Mouse (Mus musculus) bone marrow, adult 2 months (tissue): ENCODE data around the gene Dctn1. TPM values are rescaled to one million over a fixed set of nuclear protein-coding genes. Genes with fewer than 3 reads are reported as not detected.

Experiments
- H3K27ac ChIP-seq: fragments of 200-500 bp; 2 replicates; pipeline ENCODE4 v1.5.1; 2012; ENCODE audit warnings: low read depth, mild to moderate bottlenecking, control low read depth, inconsistent platforms, low read length; ENCODE audit not compliant: control insufficient read depth, poor library complexity, insufficient read depth
- H3K4me1 ChIP-seq: fragments of 200-500 bp; 2 replicates; pipeline ENCODE4 v1.6.1; 2011; ENCODE audit warnings: low read length; ENCODE audit not compliant: control insufficient read depth, insufficient read depth
- H3K4me3 ChIP-seq: fragments of 200-500 bp; replicated peaks from 2 replicates; pipeline ENCODE3; 2011; ENCODE audit warnings: mild to moderate bottlenecking, low read depth, low read length, control low read depth; ENCODE audit not compliant: control insufficient read depth
- CTCF ChIP-seq: fragments of 200-500 bp; IDR thresholded peaks from 2 replicates; pipeline ENCODE4 v1.5.1; 2011; ENCODE audit warnings: low read length, control low read depth; ENCODE audit not compliant: control insufficient read depth, insufficient read depth
- POLR2A ChIP-seq: fragments of 200-500 bp; IDR thresholded peaks from 2 replicates; pipeline ENCODE4 v1.6.1; 2011; ENCODE audit warnings: low read depth, mild to moderate bottlenecking, control low read depth, low read length, borderline replicate concordance; ENCODE audit not compliant: control insufficient read depth
- WGBS: fragments of 180-500 bp; shearing (Covaris S2); methylation state at CpG from one replicate; pipeline ENCODE4 v1.1.7; 2018; 5-methylcytosine and 5-hydroxymethylcytosine counted together
- polyA plus RNA-seq: library from polyadenylated mRNA; stranded (reverse); fragments of >200 nt; gene quantifications from 2 replicates; pipeline ENCODE4 v1.2.4, GENCODE M21; 2011; ENCODE audit warnings: low replicate concordance; ENCODE audit not compliant: missing spikeins, insufficient read depth, insufficient read length

Gene Dctn1
- polyA plus RNA-seq, 1 experiment = 76.8 TPM

DNA sequence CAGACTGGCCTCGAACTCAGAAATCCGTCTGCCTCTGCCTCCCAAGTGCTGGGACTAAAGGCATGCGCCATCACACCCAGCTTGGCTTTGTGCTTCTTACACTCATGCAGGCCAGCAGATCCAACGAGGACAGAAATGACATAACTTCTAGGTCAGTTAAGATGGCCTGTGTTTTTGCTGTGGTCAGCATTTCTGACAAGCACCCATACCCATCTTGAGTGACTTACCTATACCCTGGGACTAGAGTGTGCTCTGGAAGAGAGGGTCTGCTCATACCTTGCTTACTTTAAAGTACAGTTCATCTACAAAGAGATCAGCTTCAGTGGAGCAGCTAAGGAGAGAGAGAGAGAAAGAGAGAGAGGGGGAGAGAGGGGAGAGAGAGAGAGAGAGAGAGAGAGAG lies 67.6 kb downstream of the Dctn1 start:
- WGBS = 72% methylated on average over 4 of the region's 4 CpGs
- H3K27ac ChIP-seq = no peak overlapping the region
- TF ChIP-seq CTCF (no peak), POLR2A (no peak)
- H3K4me1 ChIP-seq = no peaks in the 10 kb centered on the region
- no peak overlapping the region for H3K4me3 ChIP-seq

DNA sequence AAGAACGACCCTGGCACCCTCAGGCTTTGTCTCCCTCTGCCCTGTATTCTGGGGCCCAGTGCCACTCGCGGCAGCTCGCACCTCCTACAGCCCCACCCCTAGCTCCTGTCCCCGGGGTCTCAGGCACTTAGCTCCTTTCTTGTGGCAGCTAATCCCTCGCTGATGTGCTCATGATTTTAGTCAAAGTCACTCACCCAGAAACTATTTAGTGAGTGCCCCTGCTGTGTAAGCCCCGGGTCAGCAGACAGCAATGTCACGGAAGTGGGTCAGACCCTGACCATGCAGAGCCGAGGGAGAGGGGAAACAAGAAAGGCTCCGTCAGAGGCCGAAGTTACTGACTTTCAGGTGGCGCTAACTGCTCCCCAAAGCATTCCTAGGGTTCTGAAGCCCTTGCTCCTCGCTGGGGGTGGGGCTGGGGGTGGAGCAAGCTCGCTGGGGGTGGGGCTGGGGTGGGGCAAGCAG lies 68.6 kb downstream of the Dctn1 start:
- no peak overlapping the region for H3K27ac ChIP-seq
- TF ChIP-seq CTCF = no peak
- no peak for TF ChIP-seq POLR2A
- no peaks in the 10 kb centered on the region for H3K4me1 ChIP-seq
- no peak overlapping the region for H3K4me3 ChIP-seq
- 10% methylated on average over 14 of the region's 14 CpGs for WGBS

DNA sequence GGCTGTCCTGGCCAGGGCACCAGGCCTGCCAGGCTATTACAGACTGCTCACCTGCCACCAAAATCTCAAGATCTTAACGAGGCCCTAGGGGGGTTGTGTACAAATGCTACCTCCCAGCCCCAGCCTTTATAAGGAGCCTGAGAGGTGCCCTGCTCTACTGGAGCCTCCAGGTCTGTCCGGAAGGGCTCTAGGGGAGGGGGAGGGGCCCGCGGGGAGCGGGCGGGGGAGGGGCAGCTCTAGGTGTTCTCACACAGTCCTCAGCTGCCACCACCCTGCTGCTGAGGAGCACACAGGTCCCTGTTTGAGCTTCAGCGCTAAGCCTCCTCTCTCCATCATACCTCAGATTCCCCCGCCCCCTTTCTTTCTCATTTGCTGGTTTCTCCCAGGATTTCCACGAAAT lies 71.4 kb downstream of the Dctn1 start:
- TF ChIP-seq CTCF = no peak
- no peak for TF ChIP-seq POLR2A
- no peaks in the 10 kb centered on the region for H3K4me1 ChIP-seq
- 23% methylated on average over 9 of the region's 9 CpGs for WGBS
- no peak overlapping the region for H3K27ac ChIP-seq
- H3K4me3 ChIP-seq = no peak overlapping the region

DNA sequence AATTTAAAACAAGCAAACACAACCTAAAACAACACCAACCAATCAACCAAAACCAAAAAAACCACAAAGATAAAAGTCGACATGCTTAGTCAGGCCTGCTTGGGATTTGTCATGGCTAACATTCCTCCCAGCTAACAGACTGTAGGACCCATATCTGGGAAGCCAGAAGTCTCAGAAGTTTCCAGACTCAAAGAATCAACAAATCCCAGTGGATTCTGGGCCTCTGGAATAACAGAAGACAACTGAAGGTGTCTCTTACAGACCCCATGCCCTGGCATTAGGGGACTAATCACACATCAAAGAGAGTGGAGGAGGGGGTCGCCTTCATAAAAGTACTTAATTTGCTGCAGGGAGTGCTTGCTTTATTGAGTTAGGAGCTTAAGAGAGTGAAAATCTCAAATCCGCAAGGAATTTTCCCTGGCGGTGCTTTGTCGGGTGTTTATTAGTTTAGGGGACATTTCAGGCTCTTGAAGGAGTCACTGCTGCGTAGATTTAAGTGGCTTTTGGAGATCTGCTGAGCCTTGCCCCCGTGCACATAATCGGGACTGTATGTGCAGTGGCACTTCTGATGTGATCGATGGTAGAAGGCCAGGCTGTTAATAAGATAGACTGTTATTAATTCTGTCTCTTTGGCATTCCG lies 78.8 kb downstream of the Dctn1 start:
- 74% methylated on average over 10 of the region's 10 CpGs for WGBS
- no peak for TF ChIP-seq POLR2A
- no peak for TF ChIP-seq CTCF
- H3K27ac ChIP-seq = no peak overlapping the region
- no peak overlapping the region for H3K4me3 ChIP-seq
- no peaks in the 10 kb centered on the region for H3K4me1 ChIP-seq

DNA sequence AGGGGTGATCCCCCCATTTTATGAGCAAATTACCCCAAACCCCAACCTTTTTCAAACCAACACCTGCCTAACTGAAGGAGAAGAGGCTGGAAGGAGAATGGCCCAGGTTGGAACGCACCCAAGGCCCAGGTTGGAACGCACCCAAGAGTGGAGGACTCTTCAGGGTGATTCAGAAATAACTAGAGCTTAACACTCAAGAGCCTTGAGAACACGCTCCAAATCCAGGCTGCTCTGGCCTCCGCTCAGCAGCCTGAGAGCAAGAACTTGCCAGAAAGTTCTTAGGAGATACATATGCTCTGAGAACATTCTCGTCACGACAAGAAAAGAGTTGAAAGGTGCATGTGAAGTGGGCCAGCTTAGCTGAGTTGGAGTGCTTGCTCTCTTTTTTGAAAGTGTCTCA lies 79.4 kb downstream of the Dctn1 start:
- no peak overlapping the region for H3K27ac ChIP-seq
- H3K4me3 ChIP-seq = no peak overlapping the region
- no peaks in the 10 kb centered on the region for H3K4me1 ChIP-seq
- TF ChIP-seq POLR2A (no peak), CTCF (no peak)
- 79% methylated on average over 6 of the region's 6 CpGs for WGBS

GRCm38 (mm10) chr6:83245997-83246396 lies 80.3 kb downstream of the Dctn1 start:
- WGBS = 88% methylated on average over 1 of the region's 1 CpGs
- H3K27ac ChIP-seq = no peak overlapping the region
- no peak for TF ChIP-seq CTCF
- TF ChIP-seq POLR2A = no peak
- H3K4me3 ChIP-seq = no peak overlapping the region
- no peaks in the 10 kb centered on the region for H3K4me1 ChIP-seq

GRCm38 (mm10) chr6:83246750-83247149 lies 81.0 kb downstream of the Dctn1 start:
- Histone ChIP-seq H3K4me1 (no peaks in the 10 kb centered on the region), H3K27ac (no peak overlapping the region), H3K4me3 (no peak overlapping the region)
- TF ChIP-seq CTCF (no peak), POLR2A (no peak)
- WGBS = 85% methylated on average over 4 of the region's 4 CpGs

GRCm38 (mm10) chr6:83247153-83247552 lies 81.4 kb downstream of the Dctn1 start:
- H3K27ac ChIP-seq = no peak overlapping the region
- TF ChIP-seq POLR2A (no peak), CTCF (no peak)
- 85% methylated on average over 2 of the region's 2 CpGs for WGBS
- H3K4me1 ChIP-seq = no peaks in the 10 kb centered on the region
- H3K4me3 ChIP-seq = no peak overlapping the region

Other genes starting within 250 kb of the Dctn1 start
- gene Sema4f, start 226.2 kb upstream of the Dctn1 start, polyA plus RNA-seq = 0.65 and 3.2 TPM in 2 replicates
- 3.6 and 10.3 TPM in 2 replicates for gene M1ap, start 219.0 kb upstream of the Dctn1 start, polyA plus RNA-seq
- gene Dok1, start 132.4 kb upstream of the Dctn1 start, polyA plus RNA-seq = 26.6 and 39.6 TPM in 2 replicates
- gene Loxl3, start 131.7 kb upstream of the Dctn1 start, polyA plus RNA-seq = 6.9 and 13.3 TPM in 2 replicates
- 142 and 337 TPM in 2 replicates for gene Aup1, start 111.4 kb upstream of the Dctn1 start, polyA plus RNA-seq
- gene Htra2, start 110.6 kb upstream of the Dctn1 start, polyA plus RNA-seq = 115 and 145 TPM in 2 replicates
- 5.3 and 13.5 TPM in 2 replicates for gene Dqx1, start 108.1 kb upstream of the Dctn1 start, polyA plus RNA-seq
- gene Tlx2, start 95.6 kb upstream of the Dctn1 start, polyA plus RNA-seq = not detected in 2 replicates
- gene Pcgf1, start 88.1 kb upstream of the Dctn1 start, polyA plus RNA-seq = 32.0 and 40.8 TPM in 2 replicates
- not detected in 2 replicates for gene Lbx2, start 79.6 kb upstream of the Dctn1 start, polyA plus RNA-seq
- 1.1 and 2.5 TPM in 2 replicates for gene Ccdc142, start 64.3 kb upstream of the Dctn1 start, polyA plus RNA-seq
- gene Gm42688, start 64.3 kb upstream of the Dctn1 start, polyA plus RNA-seq = 4.2 and 7.7 TPM in 2 replicates
- gene Mrpl53, start 56.9 kb upstream of the Dctn1 start, polyA plus RNA-seq = 20.2 and 49.7 TPM in 2 replicates
- gene Mogs, start 50.4 kb upstream of the Dctn1 start, polyA plus RNA-seq = 20.6 and 29.6 TPM in 2 replicates
- 30.0 and 41.2 TPM in 2 replicates for gene Wbp1, start 44.4 kb upstream of the Dctn1 start, polyA plus RNA-seq
- gene Ino80b, start 40.5 kb upstream of the Dctn1 start, polyA plus RNA-seq = 6.6 and 16.6 TPM in 2 replicates
- 1.3 and 1.6 TPM in 2 replicates for gene Rtkn, start 30.5 kb upstream of the Dctn1 start, polyA plus RNA-seq
- gene Wdr54, start 9.5 kb upstream of the Dctn1 start, polyA plus RNA-seq = not detected in 2 replicates
- not detected in 2 replicates for gene 1700003E16Rik, start 9.5 kb upstream of the Dctn1 start, polyA plus RNA-seq
- gene Slc4a5, start 53.9 kb downstream of the Dctn1 start, polyA plus RNA-seq = 1.1 TPM in 1 of 2 replicates, not detected in the other
- 22.0 and 30.0 TPM in 2 replicates for gene Mthfd2, start 160.0 kb downstream of the Dctn1 start, polyA plus RNA-seq
- gene Mob1a, start 160.1 kb downstream of the Dctn1 start, polyA plus RNA-seq = 24.6 and 31.2 TPM in 2 replicates
- 128 and 170 TPM in 2 replicates for gene Bola3, start 183.2 kb downstream of the Dctn1 start, polyA plus RNA-seq